10 mouse cellular contexts compared by ENCODE assay signal in the genomic region with DNA sequence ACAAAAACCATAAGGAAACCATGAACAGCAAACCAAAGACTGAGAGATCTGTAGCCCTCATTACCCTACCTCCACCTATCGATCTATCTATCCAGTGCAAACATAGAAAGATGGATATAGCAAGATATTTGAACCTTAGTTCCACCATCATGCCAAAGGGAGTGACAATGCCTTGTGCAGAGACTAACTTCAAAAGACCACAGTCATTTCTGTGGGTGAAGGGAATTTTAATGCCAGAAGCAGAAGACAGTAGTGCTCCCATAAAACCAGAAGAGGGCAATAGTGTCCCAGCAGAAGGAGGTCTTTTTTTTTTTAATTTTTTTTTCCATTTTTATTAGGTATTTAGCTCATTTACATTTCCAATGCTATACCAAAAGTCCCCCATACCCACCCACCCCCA.
DNase-seq lines count a peak whose midpoint lies in the region; ATAC-seq and TF ChIP-seq lines count a peak whose summit lies in the region.
"Had no signal": no experiment of that assay in that cellular context is flagged by ENCODE, and none has a peak within 500 bp of the region (broad histone marks: within the 10 kb centered on the region; RNA-seq: fewer than 3 reads in every experiment).

No protein-coding gene starts in this region.

- CTCF ChIA-PET in Patski (lab: Charles Lee), result no interaction called here

- H3K4me2 ChIP-seq in midbrain, postnatal 0 days (ENCODE audit: low read depth, low read length, poor library complexity, severe bottlenecking), result no peak overlapping the region
- H3K4me2 ChIP-seq: heart, embryonic 13.5 days had no signal

- H3K9me3 ChIP-seq in midbrain, postnatal 0 days (ENCODE audit: low read length), result no peaks in the 10 kb centered on the region
- H3K9me3 ChIP-seq: heart, embryonic 13.5 days had no signal

- H3K27me3 ChIP-seq in Patski, result peaks cover 6% of the 10 kb centered on the region
- H3K27me3 ChIP-seq in midbrain, postnatal 0 days (ENCODE audit: insufficient read depth, low read length), result no peaks in the 10 kb centered on the region
- H3K27me3 ChIP-seq: heart, embryonic 13.5 days had no signal

- in situ Hi-C loops in Patski (cut with MboI; ENCODE audit: low pct_unique_long_range_greater_than_20kb), result loop anchor here (10.0 kb wide), 3 partner anchors 550 to 790 kb away; no protein-coding TSS in a partner anchor

- peak; percentile 29 for TF ChIP-seq CTCF in Patski (IDR thresholded peaks at IDR 0.05)
- peak; percentile 83 for TF ChIP-seq CTCF in midbrain, postnatal 0 days (IDR thresholded peaks at IDR 0.05)

- H3K27ac ChIP-seq in midbrain, postnatal 0 days (ENCODE audit: low read depth, low read length), result no peak overlapping the region
- H3K27ac ChIP-seq: heart, embryonic 13.5 days had no signal

- WGBS in midbrain, postnatal 0 days, result 50% methylated on average over 1 of the region's 1 CpGs

- H3K9ac ChIP-seq in midbrain, postnatal 0 days (replicated peaks; ENCODE audit: low read length, poor library complexity, severe bottlenecking), result no peak overlapping the region
- H3K9ac ChIP-seq: heart, embryonic 13.5 days had no signal

- no peaks in the 10 kb centered on the region for H3K36me3 ChIP-seq in midbrain, postnatal 0 days (ENCODE audit: insufficient read depth, low read length)
- H3K36me3 ChIP-seq: heart, embryonic 13.5 days had no signal

- no peak for ATAC-seq in Patski
- no peak for ATAC-seq in midbrain, postnatal 0 days (ENCODE audit: low FRiP score)

- H3K4me3 ChIP-seq in midbrain, postnatal 0 days (ENCODE audit: low read depth, low read length), result no peak overlapping the region
- H3K4me3 ChIP-seq: heart, embryonic 13.5 days had no signal

- peak; percentile 7 for DNase-seq in embryo, embryonic 11 days
- no peak for DNase-seq in embryo, embryonic 10 days (ENCODE audit: low spot score)
- peak; percentile 15 for DNase-seq in layer of hippocampus, adult 9-10 months (ENCODE audit: low spot score)
- DNase-seq in layer of hippocampus, postnatal 36 days, result no peak
- no peak for DNase-seq in Patski (ENCODE audit: low read depth, low spot score)
- peak; percentile 40 for DNase-seq in midbrain, postnatal 0 days (ENCODE audit: low spot score)
- DNase-seq in right cerebral cortex, postnatal 36 days (ENCODE audit: low spot score in 2 of 2), result no peak
- DNase-seq in c-Kit-positive CD71-positive TER-119-positive erythroid progenitor cells, embryonic 14.5 days (ENCODE audit: low spot score), result no peak
- DNase-seq: right cerebral cortex, adult 18-20 months had no signal

- no peaks in the 10 kb centered on the region for H3K4me1 ChIP-seq in midbrain, postnatal 0 days (ENCODE audit: insufficient read depth, low read length)
- H3K4me1 ChIP-seq: heart, embryonic 13.5 days had no signal

- POLR2A ChIA-PET in Patski (lab: Charles Lee), result no interaction called here

Comparison
In these comparisons a context has a peak if more than half of its experiments do, and no peak if none do; other contexts are left out.
1. DNase-seq: peak in embryo, embryonic 11 days (single experiment), layer of hippocampus, adult 9-10 months (single experiment) and midbrain, postnatal 0 days (single experiment); none in embryo, embryonic 10 days (single experiment), layer of hippocampus, postnatal 36 days (0 of 2), Patski (single experiment), right cerebral cortex, postnatal 36 days (0 of 2) and c-Kit-positive CD71-positive TER-119-positive erythroid progenitor cells, embryonic 14.5 days (single experiment).